Mouse (Mus musculus) layer of hippocampus, adult 18-20 months (tissue): ENCODE results near the gene Cdh7. TPM values are rescaled to one million over a fixed set of nuclear protein-coding genes. Genes with fewer than 3 reads are reported as not detected.
"Not testable (repeated sequence)": the region's sequence is repeated elsewhere in the genome, so short reads cannot be mapped to it uniquely, and the experiment has no call there.

Source experiments
- DNase-seq, 2 experiments: peaks; one replicate each; pipeline ENCODE4 v3.0.0; 2022; ENCODE audit warnings: low spot score in 2 of 2
- long read RNA-seq: library from polyadenylated mRNA; stranded (forward); transcript quantifications from one replicate; pipeline ENCODE4 v2.0.0, GENCODE M21; 2021
- total RNA-seq, 2 experiments: library from RNA; stranded (reverse); gene quantifications; 2 replicates each; pipeline ENCODE4 v1.2.3; 2021

Gene Cdh7
- 1 to 10 TPM; 6.5 to 7.6 TPM for total RNA-seq
- long read RNA-seq, full-length matches to known transcripts, result 2 of 4 reads
- long read RNA-seq, partial matches to known transcripts, result 0 of 4 reads
- long read RNA-seq, other reads (novel, unspliced or antisense), result 2 of 4 reads

DNA sequence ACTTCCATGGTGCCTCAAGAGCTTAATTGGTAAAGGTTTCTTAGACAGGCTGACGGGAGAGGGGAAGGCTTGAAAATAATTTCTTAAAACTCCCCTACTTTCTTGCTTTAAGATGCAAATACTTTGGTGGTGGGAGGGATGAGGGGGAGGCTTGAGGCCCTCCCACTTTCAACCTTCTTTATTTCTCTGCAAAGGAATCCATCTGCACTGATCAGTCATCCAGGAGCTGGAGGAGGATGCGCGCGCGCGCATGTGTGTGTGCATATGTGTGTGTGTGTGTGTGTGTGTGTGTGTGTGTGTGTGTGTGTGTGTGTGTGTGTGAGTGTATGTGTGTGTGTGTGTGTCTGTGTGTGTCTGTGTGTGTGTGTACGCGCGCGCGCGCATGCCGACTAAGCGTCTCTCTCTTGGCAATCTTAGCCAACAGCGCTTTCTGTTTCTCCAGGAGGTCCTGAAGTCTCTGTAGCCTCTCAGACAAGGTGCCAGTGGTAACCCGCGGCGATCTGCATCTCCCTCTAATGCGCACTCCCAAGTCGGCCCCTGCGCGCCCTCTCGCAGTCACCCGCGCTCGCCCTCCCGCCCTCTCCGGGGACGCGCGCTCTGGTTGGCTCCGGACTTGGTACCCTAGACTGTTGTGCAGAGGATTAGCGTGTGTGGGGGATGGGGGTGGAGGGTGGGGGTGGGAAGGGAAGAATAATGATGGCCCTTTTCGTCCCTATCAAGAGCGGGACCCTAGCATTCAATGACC, at the start of gene Cdh7:
Gene Cdh7 (plus strand): TSS at position 368 of the 745 bp plus-strand sequence.
- DNase-seq, result peak; percentile 34 to 62

GRCm38 (mm10) chr1:109932674-109933073, 49.6 kb upstream of the Cdh7 start:
- peak; percentile 44 to 83 for DNase-seq

DNA sequence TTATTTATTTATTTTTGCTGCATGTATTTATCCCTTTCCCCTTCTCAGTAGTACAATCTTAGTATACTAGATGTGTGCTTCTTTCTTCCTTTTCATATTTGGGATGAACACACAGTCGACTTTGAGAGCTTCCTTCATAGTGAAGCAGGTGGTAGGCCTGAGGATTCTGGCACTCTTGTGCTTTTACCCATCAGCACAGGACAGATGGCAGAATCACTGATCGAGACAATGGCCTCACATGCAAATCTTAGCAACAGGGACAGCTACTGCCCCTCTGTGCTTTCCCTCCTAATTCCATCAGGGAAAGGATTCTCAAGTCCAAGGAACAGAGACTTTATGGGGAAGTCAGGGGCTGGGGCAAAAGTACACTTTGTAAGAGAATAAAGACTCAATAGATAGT, 33.7 kb upstream of the Cdh7 start:
- no peak for DNase-seq

DNA sequence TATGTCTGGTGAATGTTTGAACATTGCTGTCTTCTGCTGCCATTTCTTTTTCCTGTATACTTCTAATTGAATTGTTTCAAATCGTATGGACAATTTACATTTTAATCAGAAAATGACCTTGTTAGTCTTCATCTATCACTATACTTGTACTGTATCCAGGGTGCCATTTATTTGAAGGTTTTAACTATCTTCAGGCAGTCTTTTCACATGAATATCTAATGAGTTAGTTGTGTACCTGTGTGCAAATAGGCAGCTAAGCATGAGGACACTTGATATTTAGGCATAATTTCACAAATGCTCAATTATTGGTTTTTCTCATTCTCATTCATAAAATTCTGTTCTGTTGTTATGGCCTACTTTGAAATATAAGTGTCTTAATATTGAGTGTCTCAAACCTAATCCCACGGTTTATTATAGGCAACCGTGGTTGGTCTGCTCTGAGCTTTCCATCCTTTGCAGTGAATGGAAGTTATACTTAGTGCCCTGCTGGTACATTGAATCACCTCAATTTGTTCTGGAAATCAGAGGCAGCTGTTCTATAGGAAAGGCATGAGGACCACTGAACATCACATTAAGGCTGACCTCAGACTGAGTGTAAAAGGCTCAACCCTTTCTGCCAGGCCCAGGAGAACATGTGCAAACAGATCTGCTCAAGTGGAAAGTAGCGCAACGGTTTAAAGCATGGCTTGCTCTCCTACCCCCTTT, 10.4 kb upstream of the Cdh7 start:
- DNase-seq, result no peak

DNA sequence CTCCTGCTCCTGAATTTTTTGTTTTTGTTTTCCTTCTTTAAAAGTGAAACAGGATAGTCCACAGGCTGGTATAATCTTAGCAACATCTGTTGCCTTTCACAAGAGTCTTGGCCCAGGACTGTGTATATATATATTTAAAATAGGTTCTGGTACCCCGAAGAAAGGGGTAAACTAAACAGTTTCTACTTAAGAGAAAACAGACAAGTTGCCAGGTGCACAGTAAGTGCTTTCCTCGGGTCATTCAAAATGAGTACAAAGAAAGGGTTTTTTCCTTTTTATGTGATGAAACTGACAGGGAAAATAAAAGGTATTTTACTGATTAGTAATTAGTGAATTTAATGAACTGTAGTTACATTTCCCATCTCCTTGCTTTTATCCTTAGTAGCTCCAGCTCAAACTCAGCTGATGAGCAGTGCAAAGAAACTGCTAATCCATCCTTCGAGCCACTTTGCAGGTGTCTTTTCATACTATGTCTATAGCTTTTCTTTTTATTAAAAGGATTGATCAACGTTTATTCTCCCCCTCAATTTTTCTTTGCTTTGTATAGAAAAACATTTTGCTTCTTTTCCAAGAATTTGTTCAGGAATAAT, 9.7 kb upstream of the Cdh7 start:
- no peak for DNase-seq

GRCm38 (mm10) chr1:109982809-109983536, 742 bp downstream of the Cdh7 start:
- peak; percentile 7 to 34 for DNase-seq

- no peak for DNase-seq
These were observed 1.3 kb downstream of the Cdh7 start for GRCm38 (mm10) chr1:109983537-109983912.

- DNase-seq, result no peak
These were observed 2.5 kb downstream of the Cdh7 start for GRCm38 (mm10) chr1:109984776-109985175.

DNA sequence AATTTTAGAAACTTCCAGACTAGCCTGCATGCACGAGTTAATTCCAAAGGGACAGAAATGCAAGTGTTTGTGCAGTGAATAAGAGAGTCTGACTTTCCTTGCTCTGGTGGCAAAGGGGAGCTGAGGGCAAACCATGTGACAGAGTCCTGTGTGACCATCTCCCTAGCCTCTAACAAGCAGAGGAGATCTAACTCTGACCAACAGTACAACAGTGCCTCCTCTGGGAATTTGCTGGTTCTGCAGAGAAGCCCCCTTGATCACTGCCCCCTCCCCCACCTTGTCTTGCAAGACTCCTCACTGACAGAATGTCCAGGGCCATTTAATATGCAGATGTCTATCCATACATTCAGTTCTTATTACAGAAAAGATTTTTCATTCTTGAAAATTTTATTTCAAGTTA, 3.2 kb downstream of the Cdh7 start:
- DNase-seq, result peak in 1 of 2 experiments; percentile 15

- DNase-seq, result no peak
These were observed 7.3 kb downstream of the Cdh7 start for GRCm38 (mm10) chr1:109989541-109989940.

DNA sequence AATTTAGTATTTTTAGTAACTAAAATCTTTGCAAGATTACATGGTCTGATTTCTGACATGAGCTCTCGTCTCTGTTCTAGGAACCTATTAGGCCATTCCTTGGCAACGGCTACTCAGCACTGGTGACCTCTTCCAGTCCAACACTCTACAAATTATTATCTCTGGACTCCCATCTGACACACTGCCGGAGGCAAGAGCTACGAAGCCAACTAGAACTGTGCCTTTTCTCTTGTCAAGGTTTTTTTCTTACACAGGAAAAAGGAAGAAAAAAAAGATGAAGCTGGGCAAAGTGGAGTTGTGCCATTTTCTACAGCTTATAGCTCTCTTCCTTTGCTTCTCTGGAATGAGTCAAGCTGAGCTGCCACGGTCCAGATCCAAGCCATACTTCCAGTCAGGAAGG, 11.7 kb downstream of the Cdh7 start:
- DNase-seq, result no peak

- DNase-seq, result no peak
These were observed 22.2 kb downstream of the Cdh7 start for GRCm38 (mm10) chr1:110004451-110004850.

DNA sequence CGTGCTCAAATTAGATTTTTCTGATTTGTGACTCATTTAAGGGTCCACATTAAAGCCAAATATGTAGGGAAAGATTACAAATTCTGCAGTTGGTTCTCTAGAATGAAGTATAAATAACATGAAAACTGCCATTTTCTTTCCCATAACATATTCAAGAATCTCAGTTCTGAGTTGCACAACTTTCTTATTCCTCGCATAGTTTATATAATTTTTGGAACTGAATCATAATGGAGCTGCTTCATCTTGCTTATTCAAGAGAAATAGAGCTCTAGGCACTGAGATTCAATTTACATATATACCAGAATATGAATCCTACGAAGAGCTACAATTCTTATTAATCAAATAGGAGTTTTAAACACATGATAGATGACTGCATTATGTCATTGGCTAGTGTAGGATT, 22.8 kb downstream of the Cdh7 start:
- no peak for DNase-seq

- no peak for DNase-seq
These were observed 29.9 kb downstream of the Cdh7 start for GRCm38 (mm10) chr1:110012153-110012552.

DNA sequence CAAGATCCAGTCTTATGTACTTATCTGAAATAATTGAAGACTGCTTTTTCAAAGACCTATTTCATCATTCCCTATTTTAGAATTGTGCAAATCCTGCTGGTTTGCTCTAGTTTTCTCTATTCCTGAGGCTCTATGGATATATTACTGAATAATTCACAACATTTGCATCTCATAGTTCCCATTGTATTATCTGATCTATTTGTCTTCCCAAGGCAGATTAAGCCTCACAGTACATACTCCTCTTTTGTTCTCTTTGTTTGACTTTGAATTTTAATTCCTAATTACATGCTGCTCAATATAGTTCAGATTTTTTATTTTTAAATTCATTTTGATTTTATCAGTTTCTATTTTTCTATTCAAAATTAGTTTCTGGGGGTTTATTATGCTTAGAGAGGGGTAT, 74.1 kb downstream of the Cdh7 start:
- DNase-seq, result no peak

GRCm38 (mm10) chr1:110067405-110067804, 85.2 kb downstream of the Cdh7 start:
- peak; percentile 19 to 73 for DNase-seq

GRCm38 (mm10) chr1:110078471-110078870, 96.2 kb downstream of the Cdh7 start:
- peak in 1 of 2 experiments; percentile 13 for DNase-seq

GRCm38 (mm10) chr1:110118071-110118470, 135.8 kb downstream of the Cdh7 start:
- no peak for DNase-seq

- no peak for DNase-seq
These were observed 136.6 kb downstream of the Cdh7 start for GRCm38 (mm10) chr1:110118862-110119261.

DNA sequence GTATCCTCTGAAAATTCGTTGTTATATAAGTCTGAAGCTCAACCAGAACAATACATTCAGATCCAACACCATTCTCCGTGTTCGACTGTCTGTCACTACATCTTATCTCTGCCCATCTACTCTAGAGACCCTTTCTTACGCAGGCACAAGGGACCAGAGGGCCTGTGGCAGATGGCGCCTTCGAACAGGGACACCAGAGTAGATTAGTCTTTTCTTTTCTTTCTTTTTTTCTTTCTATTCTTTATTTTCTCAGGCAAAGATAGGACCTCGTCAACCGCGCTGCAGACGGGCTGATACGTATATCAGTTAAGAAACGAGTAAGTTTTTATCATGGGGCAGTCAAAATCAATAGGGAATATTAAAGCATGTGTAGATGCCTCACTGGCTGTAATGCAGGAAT, 189.2 kb downstream of the Cdh7 start:
- DNase-seq, result not testable (repeated sequence)
